Mouse (Mus musculus): ENCODE results near the gene Lenep. TPM values are rescaled to one million over a fixed set of nuclear protein-coding genes. Genes with fewer than 3 reads are reported as not detected.
"Not testable (repeated sequence)": the region's sequence is repeated elsewhere in the genome, so short reads cannot be mapped to it uniquely, and the experiment has no call there.

Lenep gene
- total RNA-seq (2021) = 1 to 10 TPM; 3.7 to 5.0 TPM

DNA sequence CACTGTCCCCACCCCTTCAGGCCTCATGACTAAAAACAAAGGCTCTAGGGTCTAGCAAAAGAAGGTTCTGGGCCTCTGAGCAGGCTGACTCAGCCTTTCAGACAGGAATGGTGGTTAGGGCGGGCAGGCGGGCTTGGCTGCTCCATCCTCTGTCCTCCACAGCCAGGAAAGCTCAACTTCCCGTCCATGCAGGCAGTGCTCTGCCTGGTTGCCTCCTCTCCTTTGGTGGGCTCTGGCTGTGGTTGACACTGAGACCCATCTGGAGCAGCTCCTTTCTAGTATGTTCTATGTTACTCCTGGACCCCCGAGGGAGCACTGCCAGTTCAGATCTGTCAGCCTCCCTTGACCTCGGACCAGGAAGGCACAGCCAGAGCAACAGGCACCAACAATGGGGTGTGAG is at the start of gene Lenep:
Gene Lenep (minus strand): TSS at position 101 of the 400 bp plus-strand sequence.
- DNase-seq (ENCODE audit: extremely low spot score in 1 of 2, low spot score in 1 of 2) = no peak

GRCm38 (mm10) chr3:89451916-89452315 is 49.3 kb upstream of the Lenep start:
- DNase-seq (ENCODE audit: extremely low spot score in 1 of 2, low spot score in 1 of 2) = no peak

DNA sequence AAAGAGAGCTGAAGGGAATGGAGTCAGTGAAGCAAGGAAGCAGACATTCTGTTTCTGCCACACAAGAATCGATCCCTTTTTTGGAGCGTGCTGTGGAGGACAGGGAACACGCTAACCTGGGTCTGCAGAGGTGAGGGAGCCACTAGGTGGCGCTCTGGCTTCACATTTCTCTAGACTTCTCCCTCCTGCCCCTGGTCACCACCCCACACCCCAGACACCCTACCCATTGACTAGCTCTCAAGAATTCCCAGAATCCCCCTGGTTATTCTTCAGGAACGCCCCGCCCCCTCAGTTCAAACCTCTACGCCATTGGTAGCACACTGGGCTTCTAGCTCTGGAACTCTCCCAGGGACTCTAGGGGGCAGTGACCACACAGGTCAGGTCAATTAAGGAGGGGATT is 46.9 kb upstream of the Lenep start:
- peak; percentile 74 to 85 for DNase-seq (ENCODE audit: extremely low spot score in 1 of 2, low spot score in 1 of 2)

- no peak for DNase-seq (ENCODE audit: extremely low spot score in 1 of 2, low spot score in 1 of 2)
Measured at GRCm38 (mm10) chr3:89448720-89449537, 46.3 kb upstream of the Lenep start.

DNA sequence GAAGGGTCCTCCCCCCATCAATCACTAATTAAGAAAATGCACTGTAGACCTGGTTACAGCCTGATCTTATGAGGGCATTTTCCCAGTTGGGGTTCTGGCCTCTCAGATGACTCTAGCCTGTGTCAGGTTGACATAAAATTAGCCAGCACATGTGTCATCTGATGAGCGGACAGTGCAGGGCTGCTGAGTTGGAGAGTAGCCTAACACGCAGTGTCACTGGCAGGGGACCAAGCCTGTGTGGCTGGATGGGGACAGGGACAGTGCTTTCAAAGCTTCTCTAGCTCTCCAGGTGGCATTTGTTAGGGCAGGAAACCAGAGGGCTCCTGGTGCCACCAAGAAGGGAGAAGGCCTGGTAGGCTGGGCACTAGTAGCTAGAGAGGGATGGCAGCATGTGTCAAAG is 38.1 kb upstream of the Lenep start:
- DNase-seq (ENCODE audit: extremely low spot score in 1 of 2, low spot score in 1 of 2) = no peak

GRCm38 (mm10) chr3:89437269-89437668 is 34.7 kb upstream of the Lenep start:
- no peak for DNase-seq (ENCODE audit: extremely low spot score in 1 of 2, low spot score in 1 of 2)

DNA sequence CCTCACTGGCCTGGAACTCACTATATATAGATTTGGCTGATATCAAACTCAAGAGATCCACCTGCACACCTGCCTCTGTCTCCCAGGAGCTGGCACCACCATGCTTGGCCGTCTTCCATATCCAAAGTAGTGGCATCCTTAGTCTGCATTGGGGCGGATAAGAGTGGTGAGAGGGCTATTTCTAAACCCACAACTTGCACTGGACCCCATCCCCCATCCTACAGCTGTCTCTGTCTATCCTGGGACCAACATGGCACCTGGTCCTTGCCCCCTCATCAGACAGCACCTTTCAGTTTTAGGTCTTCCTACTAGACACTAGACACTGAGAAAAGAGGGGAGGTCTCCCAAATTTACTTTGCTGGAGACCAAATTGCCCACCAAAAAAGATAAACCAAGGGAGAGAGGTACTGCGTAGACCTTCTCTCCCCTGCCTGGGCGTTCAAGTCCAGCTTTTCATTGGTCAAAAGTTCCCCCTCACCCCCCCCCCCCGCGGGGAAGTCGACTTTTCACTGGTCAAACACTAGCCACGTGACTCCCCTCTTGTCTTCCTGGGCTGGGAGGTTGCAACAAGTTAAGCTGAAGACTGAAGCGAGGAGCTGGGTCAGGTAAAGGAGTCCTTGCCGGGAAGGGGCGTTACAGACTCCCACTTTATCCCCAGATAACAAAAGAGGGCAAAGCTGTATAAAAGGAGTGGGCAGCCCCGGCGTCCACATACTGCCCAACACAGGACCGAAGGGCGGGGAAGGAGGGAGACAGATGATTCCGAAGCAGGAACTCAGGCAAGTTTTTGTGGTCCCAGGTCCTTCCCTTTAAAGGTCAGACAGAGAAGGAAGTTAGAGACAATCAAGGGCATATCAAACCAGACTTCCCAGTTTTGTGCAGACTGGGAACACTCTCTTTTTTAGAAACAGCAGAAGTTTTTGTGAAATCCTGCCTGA is 33.9 kb upstream of the Lenep start, which contains the start of gene Pbxip1:
Gene Pbxip1 (plus strand): TSS at position 531 of the 938 bp plus-strand sequence.
- DNase-seq (ENCODE audit: extremely low spot score in 1 of 2, low spot score in 1 of 2) = no peak

GRCm38 (mm10) chr3:89435041-89435440 is 32.4 kb upstream of the Lenep start:
- DNase-seq (ENCODE audit: extremely low spot score in 1 of 2, low spot score in 1 of 2) = no peak

DNA sequence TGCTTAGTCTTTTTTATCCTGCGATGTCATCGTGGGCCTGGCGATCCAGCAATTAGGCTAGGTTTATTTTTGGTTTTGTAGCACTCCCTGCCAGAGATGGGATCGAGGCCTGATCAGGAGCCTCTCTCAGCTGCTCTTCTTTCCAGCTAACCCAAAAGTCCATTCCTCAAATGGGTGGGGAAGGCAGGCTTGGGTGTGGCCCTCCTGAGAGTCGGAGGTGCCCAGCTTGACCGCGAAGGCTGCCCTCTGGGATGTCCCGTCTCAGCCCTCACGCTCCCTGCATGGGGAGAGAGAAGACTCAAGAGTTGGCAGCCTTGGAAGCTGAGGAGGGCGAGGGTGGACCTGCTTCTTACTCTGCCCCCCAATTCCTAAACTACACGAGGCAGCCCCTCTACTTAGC is 31.9 kb upstream of the Lenep start:
- DNase-seq (ENCODE audit: extremely low spot score in 1 of 2, low spot score in 1 of 2) = no peak

GRCm38 (mm10) chr3:89432606-89433005 is 30.0 kb upstream of the Lenep start:
- DNase-seq (ENCODE audit: extremely low spot score in 1 of 2, low spot score in 1 of 2) = no peak

DNA sequence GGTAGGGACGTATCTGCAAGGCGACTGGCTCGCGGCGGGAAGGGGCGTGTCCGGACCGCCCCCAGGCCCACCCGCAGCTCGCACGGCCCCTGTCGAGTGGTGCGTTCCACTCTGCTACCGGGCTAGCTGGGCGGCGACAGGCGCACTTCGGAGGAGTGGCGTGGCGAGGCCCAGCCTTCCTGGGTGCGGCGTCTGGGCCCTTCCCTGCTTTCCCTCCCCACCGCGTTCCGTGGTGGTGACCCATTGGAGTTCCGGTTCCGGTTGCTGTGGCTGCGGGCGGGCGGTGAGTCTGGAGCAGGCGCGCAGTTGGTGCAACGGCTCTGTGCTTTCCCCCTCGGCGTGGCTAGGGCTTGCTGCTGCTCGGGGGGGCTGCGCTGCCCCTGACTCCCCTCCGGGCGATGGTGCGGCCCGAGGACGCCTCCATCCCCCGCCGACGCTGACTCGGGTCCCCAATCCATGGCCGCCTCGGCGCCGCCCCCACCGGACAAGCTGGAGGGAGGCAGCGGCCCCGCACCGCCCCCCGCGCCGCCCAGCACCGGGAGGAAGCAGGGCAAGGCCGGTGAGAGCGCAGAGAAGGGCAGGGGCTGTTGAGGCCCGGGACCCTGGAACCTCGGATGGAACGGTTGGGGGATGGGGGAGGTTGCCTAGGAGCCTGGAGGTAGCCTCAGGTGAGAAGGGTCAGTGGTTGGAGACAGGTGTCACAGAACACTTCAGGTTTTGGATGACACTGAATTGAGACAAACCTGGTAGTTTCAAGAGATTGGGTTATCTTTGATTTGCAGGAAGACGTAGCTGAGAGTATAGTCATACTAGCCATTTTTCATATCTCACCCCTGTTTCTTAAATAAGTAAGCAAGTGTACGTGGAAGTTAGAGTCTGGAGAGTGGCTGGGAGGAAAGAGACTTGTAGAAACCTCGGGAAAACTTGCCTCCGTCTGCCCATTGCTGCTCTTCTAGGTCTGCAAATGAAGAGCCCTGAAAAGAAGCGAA is 27.9 kb upstream of the Lenep start, which contains the start of gene Pygo2:
Gene Pygo2 (plus strand): TSS at position 44 of the 989 bp plus-strand sequence.
- peak; percentile 81 to 87 for DNase-seq (ENCODE audit: extremely low spot score in 1 of 2, low spot score in 1 of 2)

- DNase-seq (ENCODE audit: extremely low spot score in 1 of 2, low spot score in 1 of 2) = not testable (repeated sequence)
Measured at GRCm38 (mm10) chr3:89429021-89429420, 26.4 kb upstream of the Lenep start.

DNA sequence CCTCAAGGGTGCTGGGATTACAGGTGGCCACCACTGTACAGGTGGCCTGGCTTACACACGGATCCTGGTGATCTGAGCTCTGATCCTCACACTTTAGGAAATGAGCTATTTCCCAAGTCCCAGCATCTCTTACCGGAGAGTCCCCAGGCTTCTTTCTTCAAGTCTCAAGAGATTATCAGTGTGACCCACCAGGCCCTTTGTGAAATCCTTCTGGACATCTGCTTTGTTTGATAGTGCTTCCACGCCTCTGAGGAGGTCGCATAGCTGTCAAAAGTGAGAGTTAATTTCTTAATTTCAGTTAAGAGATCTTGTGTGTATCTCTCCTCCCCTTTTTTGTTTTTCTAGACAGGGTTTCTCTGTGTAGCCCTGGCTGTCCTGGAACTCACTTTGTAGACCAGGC is 23.3 kb upstream of the Lenep start:
- DNase-seq (ENCODE audit: extremely low spot score in 1 of 2, low spot score in 1 of 2) = no peak

DNA sequence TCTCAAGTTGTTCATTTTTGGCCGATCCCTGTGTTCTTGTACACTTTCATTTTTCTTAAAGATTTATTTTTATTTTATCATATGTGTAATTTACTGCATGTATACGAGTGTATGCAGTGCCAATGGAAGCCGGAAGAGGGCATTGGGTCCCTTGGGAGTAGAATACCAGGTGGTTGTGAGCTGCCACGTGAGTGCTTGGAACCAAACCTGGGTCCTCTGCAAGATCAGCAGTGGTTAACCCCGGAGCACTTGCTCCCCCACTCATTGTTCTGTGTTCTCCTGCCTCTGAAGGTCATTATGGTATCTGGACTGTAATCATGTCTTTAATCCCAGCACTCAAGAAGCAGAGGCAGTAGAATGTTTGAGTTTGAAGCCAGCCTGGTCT is 22.5 kb upstream of the Lenep start:
- DNase-seq (ENCODE audit: extremely low spot score in 1 of 2, low spot score in 1 of 2) = no peak

DNA sequence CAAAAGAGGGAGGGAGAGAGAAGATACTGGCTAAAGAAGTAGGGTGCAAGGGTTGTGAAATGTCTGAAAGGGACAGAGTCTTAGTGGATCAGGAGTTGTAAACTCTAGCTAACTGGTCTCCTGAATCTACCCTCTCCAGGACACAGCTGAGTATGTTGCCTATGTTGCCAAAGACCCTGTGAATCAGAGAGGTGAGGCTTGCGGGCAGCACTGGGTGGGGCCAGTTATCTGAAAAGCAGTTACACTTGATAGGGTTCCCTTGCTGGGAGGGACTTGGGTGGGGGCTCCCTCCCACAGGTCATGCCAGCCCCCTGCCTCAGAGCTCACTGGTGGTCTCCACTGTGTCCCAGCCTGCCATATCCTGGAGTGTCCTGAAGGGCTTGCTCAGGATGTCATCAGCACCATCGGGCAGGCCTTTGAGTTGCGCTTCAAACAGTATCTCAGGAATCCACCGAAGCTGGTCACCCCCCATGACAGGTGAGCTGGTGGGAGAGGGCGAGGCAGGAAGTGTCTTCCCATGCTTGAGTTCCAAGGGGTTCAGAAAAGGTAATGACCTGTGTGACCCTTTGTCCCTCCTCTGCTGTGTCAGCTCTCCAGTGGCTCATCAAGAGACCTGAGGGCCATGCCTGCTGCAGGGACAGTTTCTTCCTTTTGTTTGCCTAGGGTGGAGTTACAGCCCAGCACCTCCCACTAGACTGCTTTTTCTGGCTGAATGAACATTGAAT is 22.0 kb upstream of the Lenep start:
- no peak for DNase-seq (ENCODE audit: extremely low spot score in 1 of 2, low spot score in 1 of 2)

- no peak for DNase-seq (ENCODE audit: extremely low spot score in 1 of 2, low spot score in 1 of 2)
Measured at GRCm38 (mm10) chr3:89422556-89423205, 20.1 kb upstream of the Lenep start.

DNA sequence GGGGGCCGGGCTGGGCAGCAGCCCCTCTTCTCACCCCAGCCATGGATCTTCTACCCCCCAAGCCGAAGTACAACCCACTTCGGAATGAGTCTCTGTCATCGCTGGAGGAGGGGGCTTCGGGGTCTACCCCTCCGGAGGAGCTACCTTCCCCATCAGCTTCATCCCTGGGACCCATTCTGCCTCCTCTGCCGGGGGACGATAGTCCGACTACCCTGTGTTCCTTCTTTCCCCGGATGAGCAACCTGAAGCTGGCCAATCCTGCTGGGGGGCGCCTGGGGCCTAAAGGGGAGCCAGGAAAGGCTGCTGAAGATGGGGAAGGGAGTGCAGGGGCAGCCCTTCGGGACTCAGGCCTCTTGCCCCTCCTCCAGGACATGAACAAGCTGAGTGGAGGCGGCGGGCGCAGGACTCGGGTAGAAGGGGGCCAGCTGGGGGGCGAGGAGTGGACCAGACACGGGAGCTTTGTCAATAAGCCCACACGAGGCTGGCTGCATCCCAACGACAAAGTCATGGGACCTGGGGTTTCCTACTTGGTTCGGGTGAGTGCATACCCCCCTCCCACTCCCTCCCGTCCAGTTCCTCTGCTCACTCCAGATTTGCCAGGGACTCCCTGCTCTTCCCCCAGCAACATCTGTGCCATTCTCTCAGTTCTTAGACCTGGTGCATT is 19.3 kb upstream of the Lenep start:
- DNase-seq (ENCODE audit: extremely low spot score in 1 of 2, low spot score in 1 of 2) = no peak

Measured in layer of hippocampus, postnatal 25 days (tissue).